Mouse (Mus musculus): ENCODE results near the gene Dhx32.

Gene Dhx32

DNA sequence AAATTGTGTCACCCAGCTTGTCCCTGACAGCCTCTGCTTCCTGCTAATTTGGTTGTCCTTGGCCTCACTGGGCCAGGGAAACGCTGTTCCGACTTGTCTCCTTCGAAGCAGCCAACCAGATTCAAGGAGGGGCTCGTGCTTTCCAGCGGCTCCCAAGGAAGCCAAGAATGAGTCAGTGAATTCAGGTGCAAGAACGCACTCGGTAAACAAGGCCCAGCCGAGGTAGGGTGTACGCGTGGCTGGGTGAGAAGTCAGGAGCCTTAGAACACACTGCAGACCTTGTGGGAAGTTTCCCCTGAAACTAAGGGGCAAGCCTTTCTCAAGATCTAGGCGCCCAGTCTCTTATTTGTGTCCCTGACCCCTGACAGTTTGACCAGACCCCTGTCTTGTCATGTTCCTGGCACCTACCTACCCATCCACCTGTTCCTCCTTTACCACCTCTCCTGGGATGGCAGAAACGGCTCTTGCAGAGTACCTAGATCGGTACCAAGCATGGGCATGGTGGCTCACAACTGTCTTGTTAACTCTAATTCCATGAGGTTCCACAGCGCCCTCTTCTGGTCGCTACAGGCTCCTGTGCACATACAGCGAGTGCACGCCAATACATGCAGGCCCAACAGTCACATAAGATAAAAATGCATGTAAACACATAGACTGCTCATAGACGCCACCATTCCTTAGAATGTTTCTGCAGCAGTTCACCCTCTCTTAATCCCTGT, at the start of gene Dhx32:
Gene Dhx32 (minus strand): TSS at position 10 of the 719 bp plus-strand sequence.
- peak; percentile 86 to 93 for DNase-seq

DNA sequence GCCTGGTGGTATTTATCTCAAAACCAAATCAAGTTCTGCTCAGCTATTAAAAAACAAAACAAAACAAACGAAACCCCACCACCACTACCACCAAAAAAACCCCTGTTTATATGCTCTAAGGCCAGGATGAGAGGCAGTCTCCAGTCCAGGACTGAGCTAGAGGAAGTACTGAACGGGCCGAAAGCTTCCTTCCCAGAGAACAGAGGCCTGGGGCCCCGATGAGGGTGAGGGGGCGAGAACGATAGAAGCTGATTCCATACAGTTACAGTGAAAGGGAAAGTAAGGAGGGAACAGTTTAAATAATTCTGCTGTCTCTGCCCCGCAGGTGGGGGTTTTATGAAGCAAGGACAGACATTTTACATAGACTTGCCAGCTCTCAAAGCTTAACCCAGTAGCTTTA, 47.1 kb upstream of the Dhx32 start:
- no peak for DNase-seq

DNA sequence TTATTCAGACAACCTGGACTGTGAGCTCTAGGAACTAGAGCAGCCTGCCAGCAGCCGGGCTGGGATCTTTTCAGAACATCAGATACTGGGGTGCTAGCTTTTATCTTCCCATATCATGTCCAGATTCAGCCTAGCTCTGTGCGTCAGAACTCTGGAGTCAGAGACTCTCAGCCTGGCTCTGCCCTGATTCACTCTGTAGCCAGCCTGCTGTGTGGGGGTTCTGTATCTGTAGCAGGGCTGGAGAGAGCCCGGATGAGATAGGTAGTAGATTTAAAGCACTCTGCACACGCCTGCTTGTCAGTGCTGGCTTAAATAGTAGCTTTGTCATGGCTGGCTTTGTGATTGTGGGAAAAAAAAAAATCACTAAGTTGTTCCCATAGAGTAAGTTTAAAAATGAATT, 46.0 kb upstream of the Dhx32 start:
- DNase-seq, result no peak

DNA sequence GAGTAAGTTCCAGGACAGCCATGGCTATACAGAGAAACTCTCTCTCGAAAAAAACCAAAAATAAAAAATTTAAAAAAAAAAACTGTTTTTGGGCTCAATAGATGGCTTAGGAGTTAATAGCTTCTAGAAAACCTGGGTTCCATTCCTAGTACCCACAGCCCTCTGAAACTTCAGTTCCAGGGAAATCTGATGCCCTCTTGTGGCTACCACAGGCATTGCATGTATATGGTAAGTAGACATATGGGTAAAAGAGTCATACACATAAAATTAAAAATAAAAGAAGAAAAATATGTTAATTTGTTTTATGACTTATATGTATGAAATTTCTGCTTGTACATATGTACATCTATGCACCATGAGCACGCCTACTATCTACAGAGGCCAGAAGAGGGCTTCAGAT, 42.1 kb upstream of the Dhx32 start:
- DNase-seq, result peak; percentile 13 to 37

DNA sequence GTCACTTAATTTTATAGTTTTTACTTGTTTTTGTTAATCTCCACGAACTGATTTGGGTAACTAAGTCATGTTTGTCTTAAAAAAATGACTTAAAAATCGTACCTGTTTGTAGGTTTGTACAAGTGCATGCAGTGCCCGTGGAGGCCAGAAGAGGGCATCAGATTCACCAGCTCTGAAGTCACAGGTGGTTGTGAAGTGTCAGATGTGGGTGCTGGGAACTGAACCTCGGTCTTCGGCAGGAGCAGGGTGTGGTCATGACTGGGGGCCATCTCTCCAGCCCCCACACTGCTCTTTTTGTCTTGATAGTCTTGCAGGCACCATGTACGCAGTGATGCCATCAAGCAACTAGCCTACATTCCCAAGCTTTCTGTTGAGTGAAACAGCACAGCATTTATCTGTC, 41.2 kb upstream of the Dhx32 start:
- peak in 1 of 2 experiments; percentile 15 for DNase-seq

DNA sequence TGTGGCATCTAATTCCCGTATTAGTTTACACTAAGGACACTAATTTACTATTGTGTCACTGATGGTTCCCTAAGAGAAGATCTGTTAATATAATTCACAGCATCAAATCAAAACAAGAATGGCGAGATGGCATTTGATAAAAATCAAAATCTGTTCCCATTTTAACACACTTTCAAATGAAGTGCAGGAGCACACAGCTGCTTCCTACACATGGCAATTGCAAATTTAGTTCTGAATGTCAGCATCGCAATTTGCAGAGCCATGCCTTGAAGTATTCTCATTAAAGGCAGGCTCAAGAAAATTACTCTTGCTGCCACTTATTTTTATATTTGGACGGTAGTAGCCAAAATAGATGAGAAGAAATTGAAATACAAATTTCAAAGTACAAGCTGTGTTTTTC, 30.8 kb upstream of the Dhx32 start:
- no peak for DNase-seq

DNA sequence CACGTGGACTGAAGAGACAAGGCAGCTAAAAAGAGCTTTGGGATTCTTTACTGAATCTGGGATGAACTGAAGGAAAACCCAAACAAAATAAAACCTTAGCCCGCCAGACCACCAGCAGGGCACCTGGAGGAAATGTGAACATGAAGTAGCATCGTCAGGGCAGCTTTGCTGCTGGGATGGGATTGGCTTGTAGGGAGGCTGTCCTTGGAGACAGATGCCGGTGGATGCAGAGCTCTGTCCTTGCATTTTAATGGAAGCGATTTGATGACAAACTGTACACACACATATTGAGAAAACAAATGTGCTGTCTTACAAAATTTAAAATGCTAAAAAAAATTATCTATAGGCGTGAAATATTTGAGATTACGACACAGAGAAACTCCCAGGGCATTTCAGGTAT, 30.4 kb upstream of the Dhx32 start:
- no peak for DNase-seq

DNA sequence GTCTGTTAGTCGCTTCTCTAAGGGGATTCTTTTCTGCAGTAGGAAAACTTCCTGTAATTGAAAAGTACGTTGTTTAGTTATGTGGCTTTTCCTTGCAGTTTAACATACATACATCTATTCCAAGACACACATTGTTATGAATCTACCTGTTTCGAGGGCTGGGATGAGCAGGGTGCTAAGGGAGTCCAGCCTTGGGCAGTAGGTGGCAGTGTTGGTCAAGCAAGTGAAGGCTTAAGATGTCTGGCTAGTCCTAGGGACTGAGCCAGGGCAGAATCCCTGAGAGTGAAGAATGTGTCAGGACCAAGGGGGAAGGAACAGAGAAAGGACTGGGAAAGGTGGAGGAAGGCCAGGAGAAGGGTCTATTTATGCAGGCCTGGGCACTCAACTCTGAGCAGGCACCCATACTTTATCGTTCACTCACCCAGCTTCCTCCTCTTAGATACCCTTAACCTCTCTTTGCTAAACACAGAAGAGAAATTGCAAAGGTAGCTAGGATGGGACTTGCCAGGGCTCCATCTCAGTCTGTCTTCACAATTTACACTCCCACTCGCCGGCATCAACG, 23.2 kb upstream of the Dhx32 start:
- peak; percentile 87 to 92 for DNase-seq

DNA sequence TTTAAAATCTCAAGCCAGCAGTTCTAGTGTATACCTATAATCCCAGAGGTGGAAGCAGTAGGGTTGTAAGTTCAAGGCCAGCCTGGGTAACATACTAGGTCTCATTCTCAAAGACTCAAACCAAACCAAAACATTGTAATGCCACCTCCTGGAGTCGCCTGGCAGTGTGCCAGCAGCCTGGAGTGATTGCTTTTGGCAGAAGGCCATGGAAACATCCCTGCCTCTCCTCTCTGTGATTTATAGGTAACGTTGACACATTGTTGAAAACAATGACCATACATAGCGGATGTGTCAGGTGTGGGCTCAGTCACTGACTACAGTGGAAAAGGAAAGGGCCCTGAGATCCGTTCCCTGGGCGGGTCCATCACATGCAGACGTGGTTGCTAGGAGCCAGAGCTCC, 19.3 kb upstream of the Dhx32 start:
- DNase-seq, result peak in 1 of 2 experiments; percentile 43

DNA sequence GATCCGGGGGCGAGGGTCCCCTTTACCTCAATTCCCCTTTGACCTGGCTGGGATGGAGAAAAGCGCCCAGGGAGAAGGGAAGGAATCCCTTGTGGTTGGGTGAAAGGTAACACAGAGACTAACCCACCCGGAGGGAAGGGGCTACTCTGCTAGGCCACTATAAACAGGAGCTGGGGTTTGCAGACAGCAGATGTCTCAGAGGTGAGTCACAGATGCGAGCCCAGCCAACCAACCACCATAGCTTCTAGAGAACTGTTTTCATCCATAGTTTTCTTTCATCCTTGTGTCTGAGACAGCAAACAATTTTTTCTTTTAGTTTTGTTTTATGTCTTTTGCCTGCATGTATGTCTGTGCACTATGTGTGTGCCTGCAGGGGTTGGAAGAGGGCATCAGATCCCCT, 17.4 kb upstream of the Dhx32 start:
- no peak for DNase-seq

DNA sequence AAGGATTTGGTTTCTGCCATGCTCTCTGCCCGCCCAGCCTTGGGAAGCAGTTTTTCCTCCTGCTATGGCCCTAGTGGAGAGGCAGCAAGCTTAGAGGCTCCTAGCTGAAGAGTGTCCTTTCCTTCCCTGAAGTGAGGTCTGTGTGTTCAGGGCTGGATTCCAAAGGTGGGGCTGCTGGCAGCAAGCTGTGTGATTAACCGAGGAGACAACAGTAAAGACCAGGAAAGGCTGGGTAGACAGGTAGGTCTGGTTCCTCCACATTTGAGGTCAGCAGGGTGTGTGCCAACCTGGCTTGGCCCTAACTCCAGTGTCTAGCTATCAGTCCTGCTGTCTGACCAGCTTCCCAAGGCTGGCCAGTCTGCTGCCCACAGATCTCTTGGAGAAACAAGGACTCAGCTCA, 12.2 kb upstream of the Dhx32 start:
- DNase-seq, result peak; percentile 36 to 46

DNA sequence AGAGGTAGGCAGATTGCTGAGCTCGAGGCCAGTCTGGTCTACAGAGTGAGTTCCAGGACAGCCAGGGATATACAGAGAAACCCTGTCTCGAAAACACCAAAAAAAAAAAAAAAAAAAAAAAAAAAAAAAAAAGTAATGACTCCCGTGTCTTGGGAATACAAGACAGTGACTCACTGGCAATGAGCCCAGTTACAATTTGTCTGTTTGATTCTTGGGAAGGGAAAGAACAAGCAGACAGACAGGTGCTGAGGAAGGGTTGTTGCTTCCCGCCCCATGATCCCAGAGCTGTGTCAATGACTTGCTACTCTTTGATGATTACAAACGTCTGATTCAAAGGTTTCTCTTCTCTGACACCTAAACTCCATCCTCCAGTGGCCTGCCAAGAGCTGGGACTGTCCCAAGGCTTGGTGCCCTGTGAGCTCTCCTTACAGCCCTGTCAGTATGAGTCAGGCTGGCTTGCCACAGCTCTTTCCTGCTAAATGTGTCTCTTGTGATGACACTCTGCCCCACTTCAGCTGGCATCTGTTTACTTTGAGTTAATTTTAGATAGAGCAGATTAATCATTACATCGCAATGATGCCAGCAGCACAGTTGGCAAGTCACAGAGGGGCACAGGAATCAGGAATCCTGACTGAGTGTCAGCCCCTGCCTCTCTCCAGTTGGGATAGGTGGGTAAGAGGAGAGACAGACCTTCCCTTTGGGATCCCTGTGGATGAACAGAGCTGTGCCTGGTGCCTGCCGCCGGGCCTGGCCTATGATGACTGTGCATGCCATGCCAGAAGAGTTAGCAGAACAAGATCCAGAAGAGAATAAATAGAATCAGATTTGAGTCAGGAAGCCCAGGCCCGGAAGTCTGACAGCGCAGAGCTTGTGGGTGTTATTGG, 11.0 kb upstream of the Dhx32 start:
- peak; percentile 56 to 59 for DNase-seq

DNA sequence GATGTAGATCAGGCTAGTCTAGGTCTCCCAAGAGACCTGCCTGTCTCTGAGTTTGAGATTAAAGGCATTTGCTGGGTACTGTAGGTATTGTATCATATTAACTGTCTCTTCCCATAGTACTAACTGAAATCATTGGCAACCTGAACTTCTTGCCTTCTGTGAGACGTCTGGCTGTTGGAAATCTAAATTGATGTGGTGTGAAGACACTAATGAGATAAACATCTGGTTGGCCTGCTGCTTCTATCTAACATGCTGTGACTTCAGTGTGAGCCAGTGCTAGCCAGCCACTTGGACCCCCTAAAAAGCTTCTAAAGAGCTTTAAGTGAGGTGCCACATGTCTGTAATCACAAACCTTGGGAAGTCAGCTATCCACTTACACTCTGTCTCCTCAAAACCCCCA, 10.2 kb upstream of the Dhx32 start:
- no peak for DNase-seq

DNA sequence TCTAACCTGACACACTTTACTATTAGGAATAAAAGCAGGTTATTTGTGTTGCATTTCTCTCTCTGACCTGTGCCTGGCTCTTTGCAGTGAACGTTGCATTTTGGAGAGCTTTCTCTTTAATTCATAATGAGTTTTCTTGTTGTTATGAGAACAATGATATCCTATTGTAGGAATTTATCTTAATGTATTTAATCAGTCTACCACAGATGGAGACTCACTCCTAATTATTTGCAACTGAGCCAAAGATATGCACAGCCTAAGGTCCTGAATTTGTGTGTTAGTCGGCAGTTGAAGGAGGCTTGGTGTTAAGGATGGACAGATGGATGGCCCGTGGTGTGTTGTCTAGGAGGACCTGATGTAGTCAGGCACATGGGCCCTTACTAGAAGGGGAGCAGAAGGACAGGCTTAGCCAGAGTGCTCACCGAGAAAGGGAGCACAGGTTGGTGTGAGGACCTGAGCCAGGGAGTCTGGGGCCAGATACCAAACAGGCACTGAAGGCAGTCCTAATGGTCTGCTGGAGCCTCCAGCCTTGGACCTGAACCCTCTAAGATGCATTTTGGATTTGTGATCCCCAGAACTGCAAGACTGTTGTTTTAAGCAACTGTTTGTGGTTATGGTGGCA, 8.2 kb upstream of the Dhx32 start:
- DNase-seq, result peak; percentile 47 to 58

DNA sequence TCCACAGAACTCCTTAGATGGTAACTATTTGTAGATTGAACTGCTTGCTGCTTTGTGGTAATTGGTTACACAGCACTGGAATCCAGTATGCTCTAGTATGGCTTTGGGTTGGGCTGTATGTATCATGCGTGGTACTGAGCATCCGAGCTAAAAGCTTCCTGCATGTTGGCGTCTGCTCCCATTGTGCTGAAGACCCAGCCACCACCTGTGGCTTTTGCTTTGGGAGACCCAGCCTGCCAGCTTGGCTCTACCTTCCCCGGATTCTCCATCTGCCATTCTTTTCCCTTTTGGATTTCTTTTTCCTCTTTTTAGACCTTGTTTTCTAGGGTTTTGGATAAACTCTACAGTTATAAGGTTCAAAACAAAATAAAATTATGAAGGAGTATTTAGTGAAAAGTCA, 7.6 kb upstream of the Dhx32 start:
- peak; percentile 71 to 83 for DNase-seq

DNA sequence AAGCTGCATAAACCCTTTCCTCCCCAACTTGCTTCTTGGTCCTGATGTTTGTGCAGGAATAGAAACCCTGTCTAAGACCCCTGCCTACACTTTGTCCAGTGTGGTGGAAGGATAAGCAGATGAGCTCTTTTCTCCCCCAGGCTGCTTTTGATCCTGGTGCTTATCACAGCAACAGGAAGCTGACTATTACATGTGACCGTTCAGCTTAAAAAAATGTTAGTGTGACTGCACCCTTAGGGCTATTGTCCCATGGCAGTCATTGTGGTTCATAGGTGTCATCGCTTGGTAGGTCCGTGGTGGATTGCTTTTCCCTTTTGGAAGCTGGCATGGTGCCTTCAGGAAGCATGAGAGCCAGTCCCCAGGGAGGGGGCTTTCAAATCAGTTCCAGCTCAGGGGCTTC, 5.6 kb upstream of the Dhx32 start:
- DNase-seq, result peak in 1 of 2 experiments; percentile 32

DNA sequence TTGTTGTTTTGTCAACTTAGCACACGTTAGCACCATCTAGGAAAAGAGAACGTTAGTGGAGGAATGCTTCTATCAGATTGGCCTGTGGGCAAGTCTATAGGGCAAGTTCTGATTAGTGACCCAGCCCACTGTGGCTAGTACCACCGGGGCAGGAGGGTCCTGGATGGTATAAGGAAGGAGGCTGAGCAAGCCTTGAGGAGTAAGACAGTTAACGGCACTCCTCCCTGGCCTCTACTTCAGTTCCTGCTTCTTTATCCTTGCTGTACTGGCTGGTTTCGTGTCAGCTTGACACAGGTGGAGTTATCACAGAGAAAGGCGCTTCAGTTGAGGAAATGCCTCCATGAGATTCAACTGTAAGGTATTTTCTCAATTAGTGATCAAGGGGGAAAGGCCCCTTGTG, 5.0 kb upstream of the Dhx32 start:
- DNase-seq, result no peak

DNA sequence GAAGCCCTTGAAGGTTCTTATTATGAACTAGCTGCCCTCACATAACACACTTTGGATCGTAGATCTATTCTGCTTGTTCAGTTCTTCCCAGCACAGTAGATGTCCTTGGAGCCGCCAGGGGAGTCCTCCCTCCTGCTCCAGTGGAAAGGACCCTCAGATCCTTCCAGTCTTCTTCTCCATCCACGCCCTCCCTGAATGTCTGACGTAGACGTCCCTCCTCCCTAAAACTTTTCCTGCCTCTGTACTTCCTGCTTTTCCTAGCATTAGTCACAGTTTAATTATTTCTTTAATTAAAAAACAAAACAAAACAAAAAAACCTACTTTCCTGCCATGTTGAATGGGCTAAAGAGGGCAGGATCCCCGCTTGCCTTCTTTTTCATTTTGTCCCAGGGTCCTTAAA, 535 bp downstream of the Dhx32 start:
- DNase-seq, result no peak

DNA sequence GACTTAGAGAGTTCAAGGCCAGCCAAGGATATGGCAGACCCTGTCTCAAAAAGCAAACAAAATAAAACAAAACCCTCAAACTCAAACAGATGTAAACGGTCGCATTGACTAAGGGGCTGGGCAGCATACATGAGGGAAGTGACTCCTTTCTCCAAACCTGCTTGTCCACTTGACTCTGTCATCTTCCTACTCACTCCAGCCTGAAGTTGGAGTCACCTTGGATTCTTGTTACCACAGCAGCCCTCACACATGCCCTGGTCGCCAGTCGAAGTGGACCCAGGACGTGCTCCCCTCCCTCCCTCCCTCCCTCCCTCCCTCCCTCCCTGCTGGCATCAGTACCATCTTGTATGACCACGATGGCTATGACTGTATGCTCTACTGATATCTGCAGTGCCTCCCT, 943 bp downstream of the Dhx32 start:
- DNase-seq, result no peak

DNA sequence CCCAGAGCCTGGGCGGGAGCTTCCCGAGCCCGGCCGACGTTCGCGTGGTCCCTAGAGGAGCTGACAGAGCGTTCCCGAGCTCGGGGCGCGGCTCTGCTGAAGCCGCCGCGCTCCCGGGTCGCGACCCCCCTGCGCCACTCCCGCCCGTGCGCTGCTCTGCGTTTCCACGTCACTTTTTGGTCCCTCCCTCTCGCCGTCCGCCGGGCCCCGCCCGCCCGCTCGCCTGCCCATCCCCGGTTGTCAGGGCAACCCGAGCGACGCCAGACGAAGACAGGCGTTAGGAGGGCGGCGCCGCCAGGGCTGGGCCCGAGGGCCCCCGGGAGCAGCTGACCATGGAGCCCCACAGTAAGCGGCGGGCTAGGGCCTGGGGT, 5.9 kb downstream of the Dhx32 start, which contains the start of gene Fank1:
Gene Fank1 (plus strand): TSS at position 236 of the 371 bp plus-strand sequence.
- peak; percentile 90 to 91 for DNase-seq

DNA sequence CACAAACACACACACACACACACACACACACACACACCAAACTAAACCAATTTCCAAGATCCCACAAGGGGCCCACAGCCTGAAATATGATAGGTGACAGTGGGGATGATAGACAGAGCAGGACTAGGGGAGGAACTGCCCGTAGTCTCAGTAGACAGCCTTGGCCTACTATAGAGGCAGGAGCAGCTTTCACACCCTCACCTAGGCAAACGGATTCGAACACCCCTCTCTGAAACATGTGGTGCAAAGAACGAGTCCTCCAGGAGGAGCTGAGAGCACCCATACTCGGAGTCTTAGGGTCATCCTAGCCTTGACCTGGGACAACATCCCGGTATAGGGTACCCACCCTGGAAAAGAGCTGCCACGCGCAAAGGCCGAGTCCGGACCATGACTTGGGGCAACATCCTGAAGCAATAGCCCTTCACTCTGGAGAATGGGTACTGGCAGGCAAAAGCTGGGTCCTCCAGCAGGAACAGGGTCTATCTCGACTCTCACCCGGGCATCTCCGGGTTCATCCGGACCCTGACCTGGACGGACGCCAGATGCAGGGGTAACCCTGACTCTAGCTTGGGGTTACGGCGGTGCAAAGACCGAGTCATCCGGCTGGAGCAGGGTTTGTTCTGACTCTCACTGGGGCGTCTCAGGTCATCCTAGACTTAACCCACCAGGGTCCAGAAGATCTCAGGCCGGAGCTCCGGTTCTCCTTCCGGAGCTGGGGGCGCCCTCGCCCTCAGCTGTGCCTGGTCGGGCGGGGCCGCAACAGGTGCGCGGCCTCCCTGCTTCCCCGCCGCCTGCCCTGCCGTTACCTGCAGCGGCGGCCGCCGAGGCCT, 6.5 kb downstream of the Dhx32 start:
- peak in 1 of 2 experiments; percentile 68 for DNase-seq

DNA sequence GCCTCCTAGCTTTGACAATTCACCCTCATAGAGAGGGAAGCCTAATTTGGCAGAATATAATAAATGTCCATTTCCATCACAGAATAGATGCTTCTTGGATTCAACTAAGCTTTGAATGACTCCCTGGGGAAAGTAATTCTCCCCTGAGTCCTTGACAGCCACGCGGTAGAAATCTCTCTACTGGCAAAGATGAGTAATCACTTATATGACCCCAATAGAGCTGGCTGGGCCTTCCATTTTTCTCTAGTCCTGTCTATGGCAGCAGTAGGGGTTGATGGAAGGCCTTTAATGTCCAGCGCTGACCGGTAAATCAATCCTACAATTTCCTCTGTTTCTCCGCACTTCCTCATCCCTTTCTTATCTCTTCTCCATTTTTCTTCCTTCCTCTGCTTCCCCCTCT, 7.3 kb downstream of the Dhx32 start:
- no peak for DNase-seq

Data from cerebellum, postnatal 14 days (tissue).